Mouse (Mus musculus): ENCODE results near the gene Klrb1. TPM values are rescaled to one million over a fixed set of nuclear protein-coding genes. Genes with fewer than 3 reads are reported as not detected.
A peak's percentile ranks its signal among the peaks of the same experiment; 100 is the strongest.

Klrb1 gene
- polyA plus RNA-seq, 1 experiment, result not detected

DNA sequence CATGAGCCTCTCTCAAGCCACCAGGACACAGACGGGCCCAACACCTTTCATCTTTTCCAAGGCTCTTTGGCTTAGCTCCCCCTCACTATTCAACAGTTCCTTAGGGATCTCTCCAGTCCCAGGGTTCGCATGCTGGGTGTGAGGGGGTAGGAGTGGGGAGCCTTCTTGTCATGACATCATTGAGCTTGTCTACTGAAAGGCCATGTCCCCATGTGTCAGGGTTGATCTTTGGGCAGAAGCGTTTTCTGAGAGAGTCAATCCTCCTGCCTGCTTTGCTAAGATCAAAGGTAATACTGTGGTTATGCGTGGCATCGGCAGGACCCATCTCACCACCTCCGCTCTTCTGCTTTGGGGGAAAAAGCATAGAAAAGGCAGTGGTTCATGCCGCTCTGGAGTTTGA is 14.6 kb upstream of the Klrb1 start:
- Histone ChIP-seq H3K4me1 (ENCODE audit: control insufficient read depth, insufficient read depth, low read length) (no peaks in the 10 kb centered on the region), H3K27ac (ENCODE audit: insufficient read depth, low read length) (no peak overlapping the region), H3K27me3 (ENCODE audit: control insufficient read depth, insufficient read depth, low read length) (no peaks in the 10 kb centered on the region), H3K4me3 (replicated peaks; ENCODE audit: insufficient read depth, low read depth, low read length) (no peak overlapping the region)
- no peak for TF ChIP-seq CTCF (IDR thresholded peaks at IDR 0.05; ENCODE audit: borderline replicate concordance, insufficient read depth, low read depth, low read length)
- TF ChIP-seq POLR2A (IDR thresholded peaks at IDR 0.05; ENCODE audit: borderline replicate concordance, insufficient read depth, low read length), result no peak
- 87% methylated on average over 7 of the region's 7 CpGs for WGBS
- DNase-seq, result no peak

DNA sequence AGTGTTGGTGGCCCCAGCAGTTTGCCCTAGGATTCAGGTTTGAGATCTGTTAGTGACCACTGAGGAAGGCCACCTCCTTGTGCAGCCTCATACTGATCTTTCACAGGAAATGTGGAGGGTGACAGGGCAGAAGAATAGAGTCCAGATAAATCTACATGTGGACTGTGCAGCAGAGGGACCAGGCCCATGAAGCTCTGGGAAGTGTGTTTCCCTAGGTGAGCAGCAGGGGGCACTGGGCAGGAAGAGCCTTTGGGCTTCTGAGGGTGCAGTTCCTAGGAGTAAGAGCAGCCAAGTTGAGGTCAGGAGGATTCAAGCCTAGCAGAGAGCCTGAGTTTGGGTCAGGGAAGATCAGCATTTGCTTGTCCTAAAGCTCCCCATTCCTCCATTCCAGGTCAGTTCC is 13.2 kb upstream of the Klrb1 start:
- TF ChIP-seq POLR2A (IDR thresholded peaks at IDR 0.05; ENCODE audit: borderline replicate concordance, insufficient read depth, low read length), result no peak
- no peak overlapping the region for H3K4me3 ChIP-seq (replicated peaks; ENCODE audit: insufficient read depth, low read depth, low read length)
- peak in 1 of 2 experiments; percentile 19 for DNase-seq
- H3K27ac ChIP-seq (ENCODE audit: insufficient read depth, low read length), result no peak overlapping the region
- no peaks in the 10 kb centered on the region for H3K4me1 ChIP-seq (ENCODE audit: control insufficient read depth, insufficient read depth, low read length)
- H3K27me3 ChIP-seq (ENCODE audit: control insufficient read depth, insufficient read depth, low read length), result no peaks in the 10 kb centered on the region

DNA sequence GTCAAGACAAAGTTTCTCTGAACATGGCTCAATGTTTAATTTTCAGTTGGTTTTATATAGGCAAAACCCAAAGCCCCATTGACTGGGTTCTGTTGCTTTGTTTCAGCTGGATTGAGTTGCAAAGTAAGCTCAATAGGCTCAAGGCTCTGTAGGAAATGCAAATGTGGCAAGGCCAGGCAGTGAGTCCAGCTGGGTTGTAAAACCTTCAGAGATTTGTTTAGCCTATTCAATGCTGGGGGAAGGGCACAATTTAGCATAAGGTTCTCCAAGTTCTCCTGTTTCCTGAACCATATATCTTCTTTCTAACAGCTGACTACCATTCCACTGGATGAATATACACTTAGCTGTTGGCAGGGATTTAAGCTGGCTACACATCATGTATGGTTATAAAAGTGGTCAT is 12.0 kb upstream of the Klrb1 start:
- H3K27ac ChIP-seq (ENCODE audit: insufficient read depth, low read length), result no peak overlapping the region
- H3K4me1 ChIP-seq (ENCODE audit: control insufficient read depth, insufficient read depth, low read length), result no peaks in the 10 kb centered on the region
- DNase-seq, result no peak
- H3K4me3 ChIP-seq (replicated peaks; ENCODE audit: insufficient read depth, low read depth, low read length), result no peak overlapping the region
- no peaks in the 10 kb centered on the region for H3K27me3 ChIP-seq (ENCODE audit: control insufficient read depth, insufficient read depth, low read length)
- TF ChIP-seq POLR2A (IDR thresholded peaks at IDR 0.05; ENCODE audit: borderline replicate concordance, insufficient read depth, low read length) (no peak), CTCF (IDR thresholded peaks at IDR 0.05; ENCODE audit: borderline replicate concordance, insufficient read depth, low read depth, low read length) (no peak)

DNA sequence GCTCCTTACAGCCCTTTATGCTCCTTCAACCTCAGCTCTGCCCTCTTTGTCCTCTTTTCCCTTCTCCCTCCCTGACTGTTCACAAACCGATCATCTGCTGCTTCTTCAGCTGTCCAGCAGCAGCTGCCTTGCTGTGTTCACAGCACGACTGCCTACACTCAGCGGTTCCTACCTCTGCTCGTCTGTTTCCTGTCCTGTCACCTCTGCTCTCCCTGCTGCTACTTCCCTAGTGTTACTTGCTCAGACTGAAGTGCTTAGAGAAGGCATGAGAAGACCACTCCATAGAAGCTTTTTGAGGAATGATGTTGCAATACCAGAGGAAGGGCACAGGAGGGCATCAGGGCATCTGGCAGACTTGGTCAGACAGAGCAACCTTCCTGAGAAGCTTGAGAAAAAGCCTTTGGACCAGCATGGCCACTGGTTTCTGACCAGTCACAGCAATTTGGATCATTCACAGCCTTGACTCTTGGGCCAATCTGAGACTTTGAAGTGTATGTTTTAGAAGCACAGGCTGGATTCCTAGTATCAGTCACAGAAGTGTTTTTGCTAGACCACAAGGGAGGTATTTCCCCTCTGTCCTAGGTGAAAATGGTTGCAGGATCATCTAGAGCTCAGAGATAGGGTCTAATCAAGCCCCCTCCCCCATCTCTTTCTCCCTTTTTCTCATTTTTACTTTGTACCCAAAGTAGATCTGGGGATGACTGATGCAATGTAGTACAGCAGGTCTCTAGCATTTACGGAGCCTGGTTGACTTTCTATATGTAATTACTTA is 11.2 kb upstream of the Klrb1 start:
- no peak for TF ChIP-seq CTCF (IDR thresholded peaks at IDR 0.05; ENCODE audit: borderline replicate concordance, insufficient read depth, low read depth, low read length)
- TF ChIP-seq POLR2A (IDR thresholded peaks at IDR 0.05; ENCODE audit: borderline replicate concordance, insufficient read depth, low read length), result no peak
- Histone ChIP-seq H3K4me3 (replicated peaks; ENCODE audit: insufficient read depth, low read depth, low read length) (no peak overlapping the region), H3K4me1 (ENCODE audit: control insufficient read depth, insufficient read depth, low read length) (no peaks in the 10 kb centered on the region), H3K27me3 (ENCODE audit: control insufficient read depth, insufficient read depth, low read length) (no peaks in the 10 kb centered on the region), H3K27ac (ENCODE audit: insufficient read depth, low read length) (no peak overlapping the region)
- WGBS, result 63% methylated on average over 5 of the region's 5 CpGs
- no peak for DNase-seq

DNA sequence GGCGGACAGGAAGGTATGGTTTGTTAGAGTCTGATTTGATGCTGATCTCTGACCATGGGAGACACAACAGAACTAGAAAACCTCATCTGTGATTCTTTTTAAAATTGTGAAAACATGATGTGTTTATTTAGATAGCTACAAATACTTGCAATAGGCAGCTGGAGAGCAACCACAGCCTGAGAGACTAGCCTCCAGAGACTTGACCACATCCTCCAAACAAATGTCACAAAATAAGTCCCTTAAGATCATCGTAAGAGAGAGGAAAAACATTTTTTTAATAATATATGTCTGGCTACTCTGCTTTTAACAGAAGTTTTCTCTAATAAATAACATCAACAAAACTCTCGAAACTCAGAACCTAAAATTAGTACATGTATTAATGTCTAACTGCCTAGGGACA is 9.2 kb upstream of the Klrb1 start:
- no peak for TF ChIP-seq CTCF (IDR thresholded peaks at IDR 0.05; ENCODE audit: borderline replicate concordance, insufficient read depth, low read depth, low read length)
- no peak for TF ChIP-seq POLR2A (IDR thresholded peaks at IDR 0.05; ENCODE audit: borderline replicate concordance, insufficient read depth, low read length)
- Histone ChIP-seq H3K27ac (ENCODE audit: insufficient read depth, low read length) (no peak overlapping the region), H3K4me1 (ENCODE audit: control insufficient read depth, insufficient read depth, low read length) (no peaks in the 10 kb centered on the region), H3K4me3 (replicated peaks; ENCODE audit: insufficient read depth, low read depth, low read length) (no peak overlapping the region), H3K27me3 (ENCODE audit: control insufficient read depth, insufficient read depth, low read length) (no peaks in the 10 kb centered on the region)
- WGBS, result 84% methylated on average over 3 of the region's 3 CpGs
- DNase-seq, result no peak

DNA sequence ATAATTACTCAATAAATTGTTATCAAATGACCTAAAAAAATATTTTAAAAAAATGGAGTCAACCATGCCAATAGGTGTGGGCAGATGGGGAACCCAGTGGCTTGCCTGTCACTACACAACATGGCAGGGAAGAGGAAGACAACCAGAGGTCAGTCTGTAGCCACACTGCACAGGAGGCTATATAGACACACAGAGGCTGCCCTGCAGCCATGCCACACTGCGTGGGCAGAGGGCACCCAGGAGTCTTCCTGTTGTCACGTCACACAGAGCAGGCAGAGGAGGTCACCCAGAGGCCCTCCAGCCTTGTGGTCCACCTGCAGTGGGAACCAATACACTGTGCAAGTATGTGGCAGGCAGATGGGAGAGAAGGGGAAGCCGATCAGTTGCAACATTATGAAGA is 21.2 kb downstream of the Klrb1 start:
- 84% methylated on average over 3 of the region's 3 CpGs for WGBS

DNA sequence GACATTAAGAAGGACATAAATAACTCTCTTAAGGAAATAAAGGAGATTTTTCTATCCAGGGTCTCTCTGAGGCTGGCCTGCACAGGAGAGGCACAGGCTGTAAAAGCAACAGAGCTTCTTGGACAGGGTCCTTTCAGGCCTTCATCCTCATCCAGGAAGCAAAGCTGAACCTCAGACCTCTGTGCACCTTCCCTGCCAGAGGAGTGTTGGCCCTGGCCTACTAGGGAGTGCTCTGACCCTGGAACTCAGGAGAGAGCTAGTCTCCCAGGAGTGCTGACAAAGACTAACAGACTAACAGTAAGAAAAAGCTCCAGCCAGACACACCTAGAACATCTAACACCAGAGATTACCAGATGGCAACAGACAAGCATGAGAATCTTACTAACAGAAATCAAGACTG is 43.3 kb downstream of the Klrb1 start:
- no peak overlapping the region for H3K4me3 ChIP-seq (replicated peaks; ENCODE audit: insufficient read depth, low read depth, low read length)
- H3K27ac ChIP-seq (ENCODE audit: insufficient read depth, low read length), result no peak overlapping the region
- no peak for TF ChIP-seq CTCF (IDR thresholded peaks at IDR 0.05; ENCODE audit: borderline replicate concordance, insufficient read depth, low read depth, low read length)
- TF ChIP-seq POLR2A (IDR thresholded peaks at IDR 0.05; ENCODE audit: borderline replicate concordance, insufficient read depth, low read length), result no peak
- H3K4me1 ChIP-seq (ENCODE audit: control insufficient read depth, insufficient read depth, low read length), result no peaks in the 10 kb centered on the region
- no peak for DNase-seq
- H3K27me3 ChIP-seq (ENCODE audit: control insufficient read depth, insufficient read depth, low read length), result no peaks in the 10 kb centered on the region

More for the DNA sequence above, 21.2 kb downstream of the Klrb1 start:
- DNase-seq, result no peak
- Histone ChIP-seq H3K4me1 (ENCODE audit: control insufficient read depth, insufficient read depth, low read length) (no peaks in the 10 kb centered on the region), H3K27ac (ENCODE audit: insufficient read depth, low read length) (no peak overlapping the region), H3K27me3 (ENCODE audit: control insufficient read depth, insufficient read depth, low read length) (no peaks in the 10 kb centered on the region), H3K4me3 (replicated peaks; ENCODE audit: insufficient read depth, low read depth, low read length) (no peak overlapping the region)
- TF ChIP-seq CTCF (IDR thresholded peaks at IDR 0.05; ENCODE audit: borderline replicate concordance, insufficient read depth, low read depth, low read length) (no peak), POLR2A (IDR thresholded peaks at IDR 0.05; ENCODE audit: borderline replicate concordance, insufficient read depth, low read length) (no peak)

DNA sequence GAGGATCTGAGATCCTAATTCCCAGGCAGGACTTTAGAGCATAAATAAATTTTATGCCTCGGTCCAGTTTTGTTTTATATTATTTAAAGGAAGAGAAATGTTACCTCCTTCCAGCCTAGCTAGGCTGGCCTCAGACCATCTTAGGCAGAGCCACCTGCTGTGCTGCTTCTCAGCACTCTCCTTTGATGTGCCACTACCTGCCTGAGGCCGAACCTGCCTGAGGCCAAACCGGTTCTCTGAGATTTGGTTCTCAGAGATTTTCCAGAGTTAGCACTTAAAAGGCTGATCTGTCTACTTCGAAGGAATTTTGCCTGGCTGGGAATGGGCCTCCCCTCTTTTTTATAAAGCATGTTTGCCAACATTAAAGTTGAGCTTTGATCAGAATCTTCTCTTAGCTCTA is 52.9 kb downstream of the Klrb1 start:
- TF ChIP-seq POLR2A (IDR thresholded peaks at IDR 0.05; ENCODE audit: borderline replicate concordance, insufficient read depth, low read length) (no peak), CTCF (IDR thresholded peaks at IDR 0.05; ENCODE audit: borderline replicate concordance, insufficient read depth, low read depth, low read length) (no peak)
- H3K27me3 ChIP-seq (ENCODE audit: control insufficient read depth, insufficient read depth, low read length), result no peaks in the 10 kb centered on the region
- no peak overlapping the region for H3K4me3 ChIP-seq (replicated peaks; ENCODE audit: insufficient read depth, low read depth, low read length)
- no peaks in the 10 kb centered on the region for H3K4me1 ChIP-seq (ENCODE audit: control insufficient read depth, insufficient read depth, low read length)
- no peak for DNase-seq
- no peak overlapping the region for H3K27ac ChIP-seq (ENCODE audit: insufficient read depth, low read length)
- WGBS, result 70% methylated on average over 4 of the region's 4 CpGs

Data from cerebellum, adult 2 months (tissue).